Mouse (Mus musculus) hematopoietic stem cell, adult 5-6 weeks (primary cell): ENCODE data around the gene H2-Q7. TPM values are rescaled to one million over a fixed set of nuclear protein-coding genes. Genes with fewer than 3 reads are reported as not detected.
"Not testable (repeated sequence)": the region's sequence is repeated elsewhere in the genome, so short reads cannot be mapped to it uniquely, and the experiment has no call there.

ENCODE experiments used
- ATAC-seq, 2 experiments: fragments of 125-278 bp in 1 of 2; replicated peaks in 1 of 2; 2 replicates each; pipeline ENCODE4 v1.8.0; 2016 to 2017; ENCODE audit warnings: inconsistent platforms in 2 of 2, mild to moderate bottlenecking in 2 of 2, moderate number of reproducible peaks in 2 of 2, low read depth in 1 of 2, moderate TSS enrichment in 1 of 2; ENCODE audit not compliant: low FRiP score in 2 of 2, poor library complexity in 2 of 2, severe bottlenecking in 2 of 2, insufficient read depth in 1 of 2, low TSS enrichment in 1 of 2
- total RNA-seq: library from RNA; stranded (forward); fragments of 172-1452, 232-1000 nt; gene quantifications from 2 replicates; pipeline ENCODE4 v1.2.3, GENCODE M21; 2017

The H2-Q7 gene
- total RNA-seq: 156 and 169 TPM in 2 replicates

DNA sequence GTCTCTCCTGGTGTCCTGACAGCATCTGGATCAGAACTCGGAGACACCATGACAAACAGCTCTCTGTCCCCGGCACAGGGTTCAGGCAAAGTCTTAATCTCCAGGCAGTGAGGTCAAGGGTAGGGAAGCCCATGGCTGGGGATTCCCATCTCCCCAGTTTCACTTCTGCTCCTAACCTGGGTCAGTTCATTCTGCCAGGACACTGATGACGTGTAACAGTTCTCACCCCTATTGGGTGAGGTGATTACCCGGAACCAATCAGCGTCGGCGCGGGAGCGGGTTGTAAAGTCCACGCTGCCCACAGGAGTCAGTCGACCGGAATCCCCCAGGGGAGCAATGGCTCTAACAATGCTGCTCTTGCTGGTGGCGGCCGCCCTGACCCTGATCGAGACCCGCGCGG, at the start of gene H2-Q7:
TSS of gene H2-Q7 (plus strand) at position 271 of the 400 bp plus-strand sequence.
- ATAC-seq: peak; percentile 95 to 98

DNA sequence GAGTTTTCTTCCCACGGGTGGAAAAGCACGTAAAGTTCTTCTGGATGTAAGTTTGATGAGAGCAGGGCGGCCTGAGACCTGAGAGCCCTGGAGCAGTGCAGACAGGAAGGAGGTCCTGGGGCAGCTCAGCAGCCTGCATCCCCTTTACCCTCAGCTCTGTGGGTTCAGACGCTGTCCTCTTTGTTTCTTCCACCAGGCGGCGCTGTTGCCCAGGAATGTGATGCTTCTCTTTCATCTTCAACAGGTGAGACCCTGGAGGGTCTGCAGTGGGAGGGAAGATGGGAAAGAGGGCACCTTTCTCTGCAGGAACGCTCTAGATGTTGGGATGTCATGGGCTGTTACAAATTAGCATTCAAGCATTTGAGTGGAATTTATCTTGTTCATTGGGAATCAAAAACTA, 49.2 kb upstream of the H2-Q7 start:
- ATAC-seq: not testable (repeated sequence)

GRCm38 (mm10) chr17:35392671-35393070, 46.3 kb upstream of the H2-Q7 start:
- ATAC-seq: not testable (repeated sequence)

- ATAC-seq: peak; percentile 98 to 99
Measured at GRCm38 (mm10) chr17:35393864-35394800, 44.8 kb upstream of the H2-Q7 start.

DNA sequence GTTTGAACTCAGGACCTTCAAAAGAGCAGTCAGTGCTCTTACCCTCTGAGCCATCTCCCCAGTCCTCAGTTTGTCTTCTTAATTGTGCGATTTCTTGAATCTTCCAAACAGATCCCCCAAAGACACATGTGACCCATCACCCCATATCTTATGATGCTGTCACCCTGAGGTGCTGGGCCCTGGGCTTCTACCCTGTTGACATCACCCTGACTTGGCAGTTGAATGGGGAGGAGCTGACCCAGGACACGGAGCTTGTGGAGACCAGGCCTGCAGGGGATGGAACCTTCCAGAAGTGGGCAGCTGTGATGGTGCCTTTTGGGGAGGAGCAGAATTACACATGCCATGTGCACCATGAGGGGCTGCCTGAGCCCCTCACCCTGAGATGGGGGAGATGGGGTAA, 42.0 kb upstream of the H2-Q7 start:
- not testable (repeated sequence) for ATAC-seq

DNA sequence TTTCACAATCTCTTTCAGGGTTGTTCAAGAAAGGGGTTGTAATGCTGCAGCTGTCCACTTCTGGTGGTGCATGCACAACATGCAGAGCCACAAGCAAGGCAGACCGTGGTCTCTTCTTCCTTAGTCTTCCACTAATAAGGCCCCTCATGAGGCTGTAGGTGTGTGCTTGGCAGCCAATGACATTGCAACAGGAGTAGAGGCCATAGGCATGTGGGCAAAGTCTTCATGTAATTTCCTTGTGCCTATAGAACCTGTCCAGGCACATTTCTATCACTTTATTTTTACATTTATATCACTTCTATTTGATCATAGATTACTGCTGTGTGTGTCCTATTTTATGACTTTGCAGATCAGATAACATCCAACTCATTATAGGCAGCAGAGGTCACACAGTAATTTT, 25.9 kb upstream of the H2-Q7 start:
- ATAC-seq: not testable (repeated sequence)

DNA sequence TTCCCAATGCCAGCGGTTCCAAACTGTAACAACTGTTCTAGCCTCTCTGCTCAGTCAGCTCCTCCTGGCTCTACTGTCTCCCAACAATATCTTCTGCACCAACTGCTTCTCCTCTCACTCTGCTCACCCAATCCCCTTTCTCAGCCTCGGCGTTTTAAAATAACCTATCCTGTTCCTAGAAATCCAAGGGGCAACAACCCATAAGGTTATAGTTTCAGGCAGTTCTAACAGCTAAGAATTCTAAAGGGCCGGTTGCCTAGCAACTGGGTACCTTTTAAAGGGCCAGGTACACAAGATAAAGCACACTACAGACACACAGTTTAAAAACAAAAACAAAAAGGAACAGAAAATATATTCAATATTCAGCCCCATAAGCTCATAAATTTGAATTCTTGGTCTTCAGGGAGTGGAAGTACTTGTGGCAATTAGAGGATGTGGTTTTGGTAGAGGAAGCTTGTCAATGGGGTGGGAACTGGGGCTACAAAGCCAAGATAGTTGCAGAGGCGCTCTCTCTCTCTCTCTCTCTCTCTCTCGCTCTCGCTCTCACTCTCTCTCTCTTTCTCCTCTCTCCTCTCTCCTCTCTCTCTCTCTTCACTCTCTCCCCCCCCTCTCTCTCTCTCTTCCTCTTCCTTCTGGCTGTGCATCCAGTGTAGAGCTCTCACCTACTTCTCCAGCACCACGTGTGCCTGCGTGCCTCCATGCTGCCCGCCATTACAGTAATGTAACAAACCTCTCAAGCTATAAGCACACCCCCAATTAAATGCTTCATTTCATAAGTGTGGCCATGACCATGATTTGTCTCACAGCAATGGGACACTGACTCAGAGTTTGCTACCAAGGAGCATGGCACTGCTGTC, 23.5 kb upstream of the H2-Q7 start:
- peak; percentile 79 to 85 for ATAC-seq

DNA sequence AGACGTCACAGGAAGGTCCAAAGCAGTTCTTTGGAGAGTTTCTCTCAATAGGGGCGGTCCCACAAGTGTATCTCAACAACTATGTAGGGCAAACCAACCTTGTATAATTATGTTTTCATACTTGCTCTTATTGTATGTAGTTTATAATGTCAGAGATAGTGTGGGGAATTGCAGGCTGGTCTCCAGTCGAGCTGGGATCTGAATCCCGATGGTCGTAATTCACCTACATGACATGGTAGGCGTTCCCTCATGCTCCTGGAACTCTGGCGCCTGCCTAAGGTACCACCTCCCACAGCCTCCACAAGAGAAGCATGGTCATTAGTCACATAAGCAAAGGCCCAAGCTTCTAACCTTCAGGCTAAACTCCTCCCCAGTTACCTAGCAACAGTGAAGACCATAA, 20.2 kb upstream of the H2-Q7 start:
- no peak for ATAC-seq

DNA sequence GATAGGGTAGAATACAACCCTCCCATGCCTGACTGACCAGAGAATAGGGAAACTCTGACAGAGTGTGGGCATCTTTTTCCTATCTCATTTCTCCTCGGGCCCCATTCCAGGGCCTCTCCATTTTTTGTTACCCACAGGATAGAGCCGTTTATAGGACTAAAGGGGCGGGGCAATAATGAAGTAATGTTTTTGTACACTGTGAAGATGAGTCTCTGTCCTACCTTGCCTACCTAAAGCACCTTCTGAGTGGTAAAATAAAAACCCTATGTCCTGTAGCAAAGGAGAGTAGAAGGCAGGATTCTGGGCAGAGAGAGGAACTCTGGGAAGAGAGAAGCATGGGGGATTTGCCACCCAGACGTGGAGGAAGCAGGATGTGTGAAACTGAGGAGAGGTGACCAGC, 19.4 kb upstream of the H2-Q7 start:
- ATAC-seq: not testable (repeated sequence)

GRCm38 (mm10) chr17:35420206-35420810, 18.6 kb upstream of the H2-Q7 start:
- not testable (repeated sequence) for ATAC-seq

DNA sequence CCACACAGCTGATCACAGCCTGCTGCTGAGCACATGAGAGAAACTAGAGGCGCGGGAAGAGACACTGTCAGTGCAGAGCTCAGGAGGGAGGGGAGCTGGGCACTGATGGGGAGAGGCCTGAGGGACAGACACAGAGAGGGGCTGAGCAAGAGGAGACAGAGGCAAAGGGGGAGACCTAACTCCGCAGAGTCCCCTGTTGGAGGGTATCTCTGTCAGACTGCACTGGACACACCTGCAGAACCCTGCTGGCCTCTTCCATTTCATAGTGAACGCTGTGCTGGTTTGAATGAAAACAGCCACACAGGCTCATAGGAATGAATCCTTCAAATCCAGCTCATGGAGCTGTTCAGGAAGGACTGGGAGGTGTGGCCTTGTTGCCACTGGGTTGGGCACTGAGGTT, 17.6 kb upstream of the H2-Q7 start:
- ATAC-seq: not testable (repeated sequence)

GRCm38 (mm10) chr17:35422360-35422759, 16.6 kb upstream of the H2-Q7 start:
- not testable (repeated sequence) for ATAC-seq

DNA sequence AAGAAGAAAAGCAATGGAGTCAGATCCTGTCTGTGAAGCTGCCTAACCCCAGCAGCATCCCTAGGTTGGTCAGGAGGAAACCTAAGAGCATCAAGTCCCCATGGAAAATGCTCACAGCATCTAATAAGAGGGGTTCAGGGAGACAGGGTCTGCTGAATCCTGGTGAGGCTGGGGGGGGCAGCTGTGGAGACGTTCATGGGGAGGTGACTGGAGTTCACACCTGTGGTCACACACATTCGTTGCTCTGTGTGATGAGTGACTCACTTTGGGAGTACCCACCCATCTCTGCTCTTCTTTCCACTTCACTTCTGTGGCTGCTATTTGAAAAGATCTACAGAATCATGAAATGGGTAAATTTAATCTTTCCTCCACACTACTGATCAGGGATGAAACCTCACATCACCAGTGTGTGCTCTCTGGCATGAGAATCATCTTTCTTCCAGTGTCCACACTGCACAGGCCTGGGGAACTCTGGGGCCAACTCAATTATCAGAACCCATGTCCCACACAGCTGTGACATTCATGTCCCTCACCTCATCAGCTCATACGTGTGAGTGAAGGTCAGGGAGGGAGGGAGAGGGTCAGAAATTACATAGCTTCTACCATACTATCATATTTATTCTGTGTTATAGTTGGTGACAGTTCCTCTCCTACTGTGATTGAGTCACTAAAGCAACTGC, 15.7 kb upstream of the H2-Q7 start:
- ATAC-seq: not testable (repeated sequence)

DNA sequence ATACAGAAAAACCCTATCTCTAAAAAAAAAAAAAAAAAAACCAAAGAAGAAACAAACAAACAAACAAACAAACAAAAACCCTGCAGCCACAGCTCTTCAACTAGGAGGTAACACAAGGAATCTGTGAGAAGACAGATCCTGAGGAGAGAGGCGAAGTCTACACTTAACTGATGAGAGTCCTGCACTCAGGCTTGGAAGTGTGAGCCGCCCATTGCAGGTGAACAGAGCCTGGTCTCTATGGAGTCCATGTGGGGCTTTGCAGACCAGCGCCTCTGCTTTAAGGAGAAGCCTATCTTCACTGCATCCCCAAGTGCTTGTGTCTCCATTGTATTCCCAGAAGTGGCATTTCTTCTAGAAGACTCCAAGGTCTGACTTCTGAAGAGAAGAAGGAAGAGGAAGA, 14.8 kb upstream of the H2-Q7 start:
- not testable (repeated sequence) for ATAC-seq

- peak; percentile 97 for ATAC-seq
Measured at GRCm38 (mm10) chr17:35424624-35425416, 14.1 kb upstream of the H2-Q7 start, which contains the start of gene H2-Q6. TSS of gene H2-Q6 (plus strand) at chr17:35424850.

GRCm38 (mm10) chr17:35425474-35425873, 13.5 kb upstream of the H2-Q7 start:
- ATAC-seq: not testable (repeated sequence)
